Mouse (Mus musculus): ENCODE measurements at regions not wholly inside any gene's neighbourhood (a gene's known extent, or its start where the extent isn't known, plus 50 kb on each side); places are given as distances from the start of the nearest gene placed in this dataset.

GRCm38 (mm10) chr10:83896160-83896559 lies 173.5 kb downstream of the 1500009L16Rik start:
- DNase-seq (ENCODE audit: low read depth, low spot score): no peak

DNA sequence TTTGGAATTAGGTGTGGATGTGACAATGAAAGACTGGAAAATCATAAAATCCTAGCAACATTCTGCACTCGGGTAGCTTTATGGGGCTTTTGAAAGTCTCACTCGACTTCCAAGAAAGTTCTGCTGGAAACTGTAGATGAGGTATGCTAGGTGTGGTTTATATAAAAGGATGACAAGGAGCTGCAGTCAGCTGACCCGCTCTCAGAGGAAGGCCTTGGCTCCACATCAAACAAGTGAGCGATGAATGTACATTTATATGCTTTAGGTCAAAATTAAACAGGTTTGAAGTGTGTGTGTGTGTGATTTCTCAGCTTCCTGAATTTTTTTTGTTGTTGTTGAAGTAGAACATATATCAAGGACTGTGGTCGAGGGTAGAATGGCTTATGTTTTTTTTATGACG lies 174.9 kb downstream of the 1500009L16Rik start:
- DNase-seq (ENCODE audit: low read depth, low spot score): no peak

DNA sequence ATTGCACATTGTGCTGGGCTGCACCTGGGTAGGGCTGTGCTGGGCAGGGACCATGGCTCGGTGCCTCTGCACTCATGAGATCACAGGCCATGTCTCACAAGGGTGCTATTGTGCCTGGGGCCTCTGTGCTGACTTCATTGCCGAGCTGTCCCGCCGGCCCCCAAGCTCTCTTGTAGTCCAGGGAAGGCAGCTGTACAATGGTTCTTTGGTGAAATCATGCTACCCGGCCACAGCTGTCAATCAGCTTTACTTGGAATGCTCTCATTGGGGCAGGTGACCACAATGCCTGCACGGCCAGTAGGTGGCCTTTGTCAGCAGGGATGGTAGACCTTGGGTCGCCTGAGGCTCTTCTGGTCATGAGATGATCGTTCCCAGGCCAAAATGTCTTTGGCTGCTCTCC lies 184.1 kb downstream of the 1500009L16Rik start:
- DNase-seq (ENCODE audit: low read depth, low spot score): no peak

DNA sequence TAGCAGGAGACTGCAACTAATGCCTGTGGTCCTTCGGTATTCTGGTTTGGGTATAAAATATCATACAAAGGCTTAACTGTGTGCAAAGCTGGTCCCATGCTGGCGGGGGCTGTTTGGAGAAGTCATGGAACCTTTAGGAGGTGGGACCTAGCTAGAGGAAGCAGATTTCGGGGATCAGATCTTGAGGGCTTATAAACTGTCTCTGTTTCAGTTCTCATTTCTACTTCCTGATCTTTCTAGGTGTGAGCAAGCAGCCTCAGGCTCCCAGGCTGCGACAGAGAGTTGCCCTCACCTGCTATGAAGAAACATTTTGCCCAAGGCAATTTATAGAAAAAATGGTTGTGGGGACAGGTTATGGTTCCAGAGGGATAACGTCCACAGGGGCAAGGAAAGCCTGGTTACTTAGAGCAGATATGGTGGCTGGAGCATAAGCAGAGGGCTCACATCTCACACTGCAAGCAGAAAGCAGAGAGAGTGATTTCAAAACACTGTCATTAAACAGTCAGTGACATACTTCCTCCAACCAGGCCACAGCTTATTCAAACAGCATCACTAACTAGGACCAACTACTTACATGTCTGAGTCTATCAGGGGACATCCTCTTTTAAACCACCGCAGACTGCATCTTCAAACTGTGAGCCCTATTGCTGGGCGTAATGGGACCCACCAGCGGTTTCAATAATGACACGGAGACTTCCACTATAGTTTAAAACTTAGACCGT lies 188.1 kb downstream of the 1500009L16Rik start:
- no peak for DNase-seq (ENCODE audit: low read depth, low spot score)

GRCm38 (mm10) chr10:83914401-83915132 lies 191.9 kb downstream of the 1500009L16Rik start:
- no peak for DNase-seq (ENCODE audit: low read depth, low spot score)

GRCm38 (mm10) chr10:83915133-83915730 lies 192.6 kb downstream of the 1500009L16Rik start:
- no peak for DNase-seq (ENCODE audit: low read depth, low spot score)

DNA sequence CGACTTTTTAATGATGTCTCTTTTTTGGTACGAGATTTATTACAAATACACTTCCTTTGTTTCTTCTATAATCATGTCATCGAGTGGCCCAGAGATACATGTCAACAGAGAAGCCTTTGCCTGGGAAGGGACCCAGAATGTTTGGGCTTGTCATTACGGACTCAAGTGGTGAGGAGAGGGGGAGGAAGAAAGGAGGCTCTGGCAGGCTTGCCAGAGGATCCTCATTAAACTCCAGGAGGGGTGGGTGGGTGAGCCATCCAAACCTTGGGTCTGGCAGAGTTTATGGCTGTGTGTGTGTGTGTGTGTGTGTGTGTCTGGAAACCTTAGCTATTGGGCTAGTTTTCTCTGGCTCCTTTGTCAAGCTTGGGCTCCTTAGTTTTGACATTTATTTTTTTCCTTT lies 204.3 kb downstream of the 1500009L16Rik start:
- no peak for DNase-seq (ENCODE audit: low read depth, low spot score)

- no peak for DNase-seq (ENCODE audit: low read depth, low spot score)
Observed at GRCm38 (mm10) chr10:83927554-83927953, 204.9 kb downstream of the 1500009L16Rik start.

DNA sequence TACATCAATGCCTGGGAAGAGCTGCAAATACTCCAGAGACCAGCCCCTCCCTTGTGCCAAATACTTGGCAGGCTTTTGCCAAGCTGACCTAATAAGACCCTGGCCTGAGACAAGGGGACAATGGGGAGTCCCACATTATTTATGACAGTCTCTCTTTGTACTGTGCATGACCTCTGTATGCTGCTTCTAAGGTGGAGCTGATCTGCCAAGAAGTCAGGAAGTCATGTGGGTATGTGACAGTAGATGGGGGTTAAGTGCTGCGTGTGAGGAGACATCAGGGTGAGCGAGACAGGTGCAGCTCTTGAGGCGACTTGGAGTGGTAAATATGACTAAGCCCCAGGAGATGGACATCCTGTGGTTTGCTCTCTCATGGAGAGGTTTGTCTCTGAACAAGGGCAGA lies 209.1 kb downstream of the 1500009L16Rik start:
- DNase-seq (ENCODE audit: low read depth, low spot score): no peak

- DNase-seq (ENCODE audit: low read depth, low spot score): no peak
Observed at GRCm38 (mm10) chr10:83933201-83933600, 210.5 kb downstream of the 1500009L16Rik start.

GRCm38 (mm10) chr10:83934498-83934897 lies 211.8 kb downstream of the 1500009L16Rik start:
- peak; percentile 9 for DNase-seq (ENCODE audit: low read depth, low spot score)

GRCm38 (mm10) chr10:83937168-83937567 lies 214.5 kb downstream of the 1500009L16Rik start:
- no peak for DNase-seq (ENCODE audit: low read depth, low spot score)

DNA sequence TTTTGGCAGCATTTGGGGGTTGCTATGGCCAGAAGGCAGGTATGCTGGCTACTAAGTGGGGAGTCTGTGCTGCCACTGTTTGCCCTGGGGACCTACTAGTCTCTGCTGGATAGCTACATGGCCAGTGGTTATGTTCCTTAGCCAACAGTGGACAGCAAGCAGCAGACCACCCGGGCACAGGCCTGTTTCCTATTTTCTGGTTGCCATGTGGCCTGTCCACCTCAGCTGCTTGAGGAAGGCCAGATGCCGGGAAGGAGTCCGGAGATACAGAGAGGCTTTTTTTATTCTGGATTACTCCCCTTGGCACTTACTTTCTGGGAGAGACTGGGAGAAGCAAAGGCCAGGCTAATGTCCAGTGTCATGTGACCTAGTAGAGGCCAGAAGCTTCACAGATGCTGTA lies 219.4 kb downstream of the 1500009L16Rik start:
- DNase-seq (ENCODE audit: low read depth, low spot score): no peak

GRCm38 (mm10) chr10:83944158-83944557 lies 221.5 kb downstream of the 1500009L16Rik start:
- DNase-seq (ENCODE audit: low read depth, low spot score): no peak

- no peak for DNase-seq (ENCODE audit: low read depth, low spot score)
Observed at GRCm38 (mm10) chr10:83944897-83945296, 222.2 kb downstream of the 1500009L16Rik start.

DNA sequence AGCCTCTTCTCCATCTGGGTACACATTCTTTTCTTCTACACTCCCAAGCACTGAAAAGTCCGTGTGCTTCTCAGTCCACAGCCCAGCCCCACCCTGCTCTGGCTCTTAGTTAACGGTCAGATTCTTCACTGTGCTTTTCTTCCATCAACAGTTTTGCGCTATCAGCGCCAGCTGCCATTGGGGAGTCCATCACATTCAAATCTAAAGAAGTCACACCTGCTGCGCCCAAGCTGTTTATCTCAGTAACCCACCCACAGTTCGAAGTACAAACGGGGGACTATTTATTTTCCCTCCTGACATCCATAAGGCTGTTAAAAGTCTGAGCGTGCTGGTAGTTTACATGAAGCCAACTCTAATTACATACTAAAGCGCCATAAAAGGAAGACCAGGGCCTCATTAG lies 222.8 kb downstream of the 1500009L16Rik start:
- no peak for DNase-seq (ENCODE audit: low read depth, low spot score)

DNA sequence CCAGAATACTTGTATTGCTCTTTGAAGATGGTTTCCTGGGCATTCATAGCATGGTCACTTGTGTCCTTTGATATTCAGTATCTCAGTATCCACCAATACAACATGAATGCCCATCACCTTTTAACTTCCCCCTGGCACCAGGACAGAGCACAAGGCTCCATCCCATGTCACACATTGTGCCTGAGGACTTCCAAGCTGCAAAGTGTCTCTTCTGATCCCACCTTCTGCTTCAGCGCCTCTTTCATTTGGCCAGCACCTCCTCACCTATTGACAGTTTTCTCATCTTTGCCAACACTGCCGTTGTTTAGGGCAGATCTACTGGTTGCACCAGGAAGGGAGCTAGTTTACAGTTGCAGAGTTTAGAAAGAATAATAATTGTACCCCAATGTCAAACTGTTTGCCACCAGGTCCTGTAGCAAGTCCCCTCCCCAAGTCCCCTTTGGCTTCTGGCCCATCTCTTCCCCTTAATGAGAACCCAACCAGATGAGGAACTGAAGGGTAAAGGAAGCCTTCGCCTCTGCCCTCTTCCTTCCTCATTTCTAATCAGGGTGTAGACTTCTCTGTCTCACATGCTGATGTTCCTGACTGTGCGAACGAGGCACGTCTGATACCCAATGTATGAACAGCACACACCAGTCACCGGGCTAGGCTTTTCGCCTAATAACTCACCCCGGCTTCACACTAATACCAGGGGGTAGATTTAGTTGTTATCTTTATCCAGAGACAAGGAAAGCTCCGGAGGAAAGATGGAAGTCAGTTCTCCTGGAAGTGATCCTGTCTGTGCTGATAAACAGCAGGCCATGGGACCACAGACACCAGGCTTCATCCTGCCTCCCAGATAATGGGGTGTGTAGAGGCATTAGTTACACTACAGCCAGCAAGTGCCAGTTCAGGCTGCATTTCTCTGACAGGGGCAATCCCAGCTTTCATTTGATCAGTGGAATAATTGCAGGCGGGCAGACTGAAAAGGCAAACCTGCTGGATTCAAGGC lies 223.8 kb downstream of the 1500009L16Rik start:
- DNase-seq (ENCODE audit: low read depth, low spot score): no peak

DNA sequence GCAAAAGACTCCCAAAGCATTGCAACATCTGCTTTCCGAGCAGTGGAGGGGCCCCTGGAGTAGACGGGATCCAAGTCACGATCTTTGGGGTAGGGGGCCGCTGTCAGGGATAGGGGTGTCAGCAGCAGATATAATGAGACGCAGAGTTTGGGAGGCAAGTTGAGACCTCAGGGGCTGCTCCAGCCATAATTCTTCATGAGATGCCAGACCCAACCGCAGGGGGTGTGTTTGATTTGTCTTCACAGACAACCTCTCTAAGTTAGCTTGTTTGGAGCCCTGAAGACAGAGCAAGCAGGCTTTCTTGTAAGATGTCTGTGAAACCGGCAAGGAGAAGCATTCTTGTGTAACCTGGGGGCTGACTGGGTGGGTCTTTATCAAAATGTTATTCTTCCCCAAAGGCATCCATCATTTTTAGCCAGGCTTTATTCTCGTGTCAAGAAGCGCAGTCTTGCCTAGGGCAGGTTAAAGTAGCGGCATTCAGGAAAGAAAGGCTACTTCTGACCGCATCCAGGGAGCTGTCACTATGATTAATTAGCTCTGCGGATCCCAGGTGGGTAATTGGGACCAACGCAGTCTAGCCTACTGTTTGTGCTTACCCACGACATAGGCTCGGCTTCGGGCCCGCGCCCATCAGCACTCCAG lies 234.6 kb downstream of the 1500009L16Rik start:
- no peak for DNase-seq (ENCODE audit: low read depth, low spot score)

DNA sequence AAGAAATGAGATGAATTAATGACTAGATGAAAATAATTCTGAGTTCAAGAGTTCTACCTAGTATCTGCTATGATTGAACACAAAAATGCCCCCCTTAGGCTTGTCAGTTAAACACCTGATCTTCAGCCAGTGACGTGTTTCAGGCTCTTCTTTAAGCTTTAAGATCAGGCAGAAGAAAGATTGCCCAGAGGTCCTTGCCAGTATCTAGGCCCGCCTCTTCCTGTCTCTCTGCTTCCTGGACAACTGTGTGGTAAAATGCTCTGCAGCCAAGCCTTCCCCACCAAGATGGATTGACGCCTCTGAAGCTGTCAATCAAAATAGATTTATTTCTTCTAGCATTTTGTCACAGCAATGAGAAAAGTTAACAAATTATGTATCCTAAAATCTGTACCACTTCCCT lies 235.7 kb downstream of the 1500009L16Rik start:
- no peak for DNase-seq (ENCODE audit: low read depth, low spot score)

GRCm38 (mm10) chr10:83958826-83959225 lies 236.2 kb downstream of the 1500009L16Rik start:
- no peak for DNase-seq (ENCODE audit: low read depth, low spot score)

DNA sequence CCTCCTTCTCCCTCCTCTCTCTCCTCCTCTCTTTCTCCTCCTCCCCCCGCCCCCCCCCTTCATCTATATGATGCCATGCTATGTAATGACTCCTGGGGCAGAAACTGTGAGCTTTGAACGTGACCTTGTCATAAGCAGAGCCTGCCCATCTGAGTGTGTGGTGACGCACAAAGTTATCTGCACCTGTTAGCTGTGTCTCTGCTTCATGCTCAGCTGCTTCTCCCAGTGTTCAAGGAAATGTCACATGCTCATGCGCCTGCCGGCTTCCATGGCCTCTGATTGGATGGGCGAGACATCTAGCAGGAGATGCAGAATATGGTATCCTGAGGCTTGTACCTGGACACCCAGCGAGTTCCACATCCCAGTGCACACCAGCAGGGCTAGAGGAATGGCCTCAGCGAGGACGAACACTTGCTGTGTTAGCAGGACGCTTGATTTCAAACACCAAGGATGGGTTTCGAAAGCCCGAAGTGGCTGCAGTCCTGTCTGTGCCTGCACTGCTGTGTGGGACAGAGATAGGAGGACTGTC lies 240.6 kb downstream of the 1500009L16Rik start:
- no peak for DNase-seq (ENCODE audit: low read depth, low spot score)
